Mouse (Mus musculus) 3T3-L1 (cell line): ENCODE data around the gene Pdia5.

Experiments
- DNase-seq: peaks from one replicate; pipeline ENCODE4 v3.0.0-alpha.2; 2015; ENCODE audit warnings: low read depth, low spot score

Gene Pdia5

GRCm38 (mm10) chr16:35490231-35491070 is at the start of gene Pdia5:
Gene Pdia5, minus strand, starts transcription at chr16:35490873.
- peak; percentile 99 for DNase-seq

GRCm38 (mm10) chr16:35539041-35539440 is 48.4 kb upstream of the Pdia5 start:
- no peak for DNase-seq

GRCm38 (mm10) chr16:35537651-35538050 is 47.0 kb upstream of the Pdia5 start:
- DNase-seq, result no peak

- DNase-seq, result no peak
Measured at GRCm38 (mm10) chr16:35534630-35535029, 44.0 kb upstream of the Pdia5 start.

GRCm38 (mm10) chr16:35524200-35524599 is 33.5 kb upstream of the Pdia5 start:
- no peak for DNase-seq

GRCm38 (mm10) chr16:35519245-35519644 is 28.6 kb upstream of the Pdia5 start:
- DNase-seq, result no peak

GRCm38 (mm10) chr16:35517976-35518951 is 27.6 kb upstream of the Pdia5 start:
- DNase-seq, result peak; percentile 39

- DNase-seq, result no peak
Measured at GRCm38 (mm10) chr16:35515977-35516612, 25.4 kb upstream of the Pdia5 start.

- DNase-seq, result peak; percentile 82
Measured at GRCm38 (mm10) chr16:35509331-35510070, 18.8 kb upstream of the Pdia5 start.

- DNase-seq, result peak; percentile 100
Measured at GRCm38 (mm10) chr16:35508581-35508980, 17.9 kb upstream of the Pdia5 start.

- DNase-seq, result no peak
Measured at GRCm38 (mm10) chr16:35505786-35506185, 15.1 kb upstream of the Pdia5 start.

GRCm38 (mm10) chr16:35504266-35504665 is 13.6 kb upstream of the Pdia5 start:
- no peak for DNase-seq

GRCm38 (mm10) chr16:35502456-35502855 is 11.8 kb upstream of the Pdia5 start:
- no peak for DNase-seq

- peak; percentile 98 for DNase-seq
Measured at GRCm38 (mm10) chr16:35501106-35501760, 10.6 kb upstream of the Pdia5 start.

GRCm38 (mm10) chr16:35500342-35500741 is 9.7 kb upstream of the Pdia5 start:
- DNase-seq, result no peak

GRCm38 (mm10) chr16:35489793-35490192 is 880 bp downstream of the Pdia5 start:
- DNase-seq, result no peak

- peak; percentile 59 for DNase-seq
Measured at GRCm38 (mm10) chr16:35489066-35489718, 1.5 kb downstream of the Pdia5 start.

GRCm38 (mm10) chr16:35487776-35488175 is 2.9 kb downstream of the Pdia5 start:
- DNase-seq, result no peak

- peak; percentile 27 for DNase-seq
Measured at GRCm38 (mm10) chr16:35487056-35487455, 3.6 kb downstream of the Pdia5 start.

GRCm38 (mm10) chr16:35485711-35486110 is 5.0 kb downstream of the Pdia5 start:
- DNase-seq, result no peak
